Mouse (Mus musculus): ENCODE measurements around the gene Fam84b. TPM values are rescaled to one million over a fixed set of nuclear protein-coding genes. Genes with fewer than 3 reads are reported as not detected.
"Not testable (repeated sequence)": the region's sequence is repeated elsewhere in the genome, so short reads cannot be mapped to it uniquely, and the experiment has no call there.

Fam84b gene
- 1 to 10 TPM; 1.9 to 2.6 (median 2.0) TPM for total RNA-seq (2022)

DNA sequence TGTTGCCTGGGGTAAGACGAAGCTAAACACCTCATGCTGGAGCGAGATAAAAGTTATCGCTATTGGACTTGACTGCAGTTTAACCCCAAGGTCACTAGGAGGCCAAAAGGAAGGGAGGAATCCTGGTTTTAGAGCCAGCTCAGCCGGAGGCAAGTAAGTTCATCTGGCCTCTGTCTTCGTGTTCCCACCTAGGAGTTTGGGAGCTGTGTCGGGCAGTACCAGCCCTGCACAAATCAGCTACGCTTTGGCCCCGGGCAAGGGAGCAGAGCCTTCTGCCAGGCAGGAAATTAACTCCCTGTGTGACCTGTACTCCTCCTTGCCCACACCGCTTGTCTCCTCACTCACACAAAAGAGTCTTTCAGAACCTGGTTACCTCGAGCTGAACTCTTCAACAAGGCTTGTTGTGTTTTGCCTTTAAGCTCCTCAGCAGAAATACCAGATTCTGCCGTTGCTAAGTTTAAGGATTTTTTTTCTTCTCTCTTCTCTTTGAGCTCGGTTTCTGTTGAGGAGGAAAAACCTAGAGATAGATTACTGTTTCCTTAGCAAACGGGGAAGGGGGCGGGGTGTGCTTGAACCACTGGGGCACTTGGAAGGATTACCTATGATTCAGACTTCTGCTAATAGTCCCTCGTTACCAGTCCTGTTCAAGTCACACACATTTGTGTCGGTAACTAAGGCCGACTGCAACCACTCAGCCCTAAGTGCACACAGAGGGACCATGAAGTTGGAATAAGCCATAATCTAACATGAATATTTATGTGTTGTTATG, at the start of gene Fam84b:
Fam84b (minus strand) TSS at position 548 of the 769 bp plus-strand sequence.
- no peak for DNase-seq (ENCODE audit: low spot score in 2 of 2)

DNA sequence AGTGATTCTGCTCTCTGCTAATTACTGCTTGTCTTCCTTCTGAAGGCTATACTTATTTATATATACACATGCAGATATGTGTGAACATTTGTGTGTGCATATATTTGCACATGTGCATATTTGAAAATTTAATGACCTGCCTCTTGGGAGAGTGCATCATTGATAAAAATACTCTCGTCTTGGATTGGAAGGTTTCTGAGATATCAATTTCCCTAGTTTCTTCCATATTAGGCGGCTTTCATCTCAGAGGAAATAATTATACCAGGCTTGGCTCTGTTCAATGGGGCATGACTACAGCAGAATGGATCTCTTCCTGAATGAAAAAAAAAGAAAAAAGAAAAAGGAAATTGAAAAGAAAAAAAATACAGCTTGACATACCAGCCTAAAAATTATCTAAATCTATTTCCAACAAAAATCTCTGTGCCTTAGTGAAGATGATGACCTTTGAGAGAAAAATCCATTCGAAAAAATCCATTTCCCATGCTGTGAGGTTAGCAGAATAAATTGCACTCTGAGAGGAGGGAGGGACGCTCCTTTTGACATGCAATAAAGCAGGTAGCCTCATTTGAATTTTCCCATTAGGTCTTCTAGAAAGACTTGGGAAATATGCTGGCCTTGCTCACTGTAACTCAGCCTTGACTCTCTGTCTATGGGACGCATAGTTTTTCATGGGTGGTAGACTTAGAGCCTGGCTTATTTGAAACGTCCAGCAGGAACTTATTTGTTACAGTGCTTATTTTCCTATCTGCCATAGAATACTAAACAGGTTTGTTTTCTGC, 44.8 kb upstream of the Fam84b start:
- no peak for DNase-seq (ENCODE audit: low spot score in 2 of 2)

DNA sequence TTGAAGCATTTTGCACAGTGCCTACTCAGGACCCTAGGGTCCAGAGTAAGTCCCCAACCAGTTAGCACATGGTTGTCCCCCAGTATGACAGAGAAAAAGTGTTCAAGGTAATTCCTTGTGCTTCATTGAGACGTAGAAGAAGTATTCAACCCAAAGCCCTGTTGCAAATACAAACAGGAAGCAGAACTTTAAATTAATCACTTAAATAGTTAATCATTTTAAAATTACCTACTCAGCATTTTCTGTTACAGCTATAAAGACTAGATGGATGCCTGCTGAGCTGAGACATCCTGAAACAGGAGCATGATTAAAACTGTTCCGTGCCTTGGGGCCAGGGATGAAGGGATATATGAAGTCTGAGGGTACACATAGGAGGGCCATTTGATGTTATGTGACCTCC, 42.5 kb upstream of the Fam84b start:
- DNase-seq (ENCODE audit: low spot score in 2 of 2), result no peak

DNA sequence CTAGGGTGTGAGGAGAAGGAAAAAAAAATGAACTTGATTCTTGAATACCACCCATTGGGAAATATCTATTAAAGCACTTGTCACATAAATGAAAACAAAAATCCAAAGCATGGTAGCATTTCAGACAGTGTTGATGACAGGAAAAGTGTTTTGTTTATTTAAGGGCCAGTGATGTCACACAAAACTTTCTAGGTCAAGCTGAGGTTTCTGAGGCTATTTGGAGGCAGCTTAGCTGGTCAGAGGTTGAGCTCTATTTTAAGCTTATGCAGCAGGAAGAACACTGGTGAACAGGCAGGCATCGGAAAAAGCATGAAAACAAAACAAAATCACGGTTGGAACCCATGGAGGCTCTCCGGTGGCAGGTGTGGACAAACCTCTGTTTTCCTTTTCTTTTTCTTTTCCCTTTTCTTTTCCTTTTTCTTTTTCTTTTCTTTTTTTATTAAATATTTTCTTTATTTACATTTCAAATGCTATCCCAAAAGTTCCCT, 39.4 kb upstream of the Fam84b start:
- peak in 1 of 2 experiments; percentile 2 for DNase-seq (ENCODE audit: low spot score in 2 of 2)

DNA sequence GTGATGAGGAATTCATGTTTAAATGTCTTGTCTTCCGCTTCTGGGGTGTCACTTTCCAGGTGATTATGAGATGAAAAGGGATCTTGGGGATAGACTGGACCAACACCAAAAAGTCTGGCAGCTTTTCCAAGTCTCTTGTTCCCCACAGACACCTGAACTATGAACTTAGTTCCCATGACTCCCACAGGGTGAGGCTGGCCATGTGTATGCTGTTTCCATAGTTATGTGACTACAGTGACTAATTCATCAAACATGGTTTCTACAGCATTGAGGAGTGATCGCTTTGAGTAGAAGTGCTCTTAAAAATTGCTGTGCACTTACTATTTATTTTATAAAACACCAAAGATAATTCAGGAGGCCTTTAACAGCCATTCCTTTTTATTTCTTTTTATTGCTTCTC, 35.1 kb upstream of the Fam84b start:
- no peak for DNase-seq (ENCODE audit: low spot score in 2 of 2)

DNA sequence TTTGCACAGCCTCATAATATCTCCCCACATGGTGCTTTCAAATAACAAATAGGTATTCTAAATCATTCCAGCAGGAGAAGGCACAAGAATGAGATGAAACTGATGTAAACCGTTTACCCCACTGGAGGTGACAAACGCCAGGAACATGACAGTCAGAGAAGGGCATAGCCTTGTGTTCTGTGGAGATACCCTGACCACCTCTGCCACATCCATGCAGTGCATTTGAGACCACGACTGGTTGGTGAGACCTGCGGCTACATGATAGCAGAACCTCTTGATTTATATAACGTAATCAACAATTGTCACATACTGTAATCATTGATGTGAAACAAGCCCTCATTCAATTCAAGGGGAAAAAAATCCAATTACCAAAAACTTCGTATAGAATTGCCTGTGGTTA, 22.1 kb upstream of the Fam84b start:
- no peak for DNase-seq (ENCODE audit: low spot score in 2 of 2)

DNA sequence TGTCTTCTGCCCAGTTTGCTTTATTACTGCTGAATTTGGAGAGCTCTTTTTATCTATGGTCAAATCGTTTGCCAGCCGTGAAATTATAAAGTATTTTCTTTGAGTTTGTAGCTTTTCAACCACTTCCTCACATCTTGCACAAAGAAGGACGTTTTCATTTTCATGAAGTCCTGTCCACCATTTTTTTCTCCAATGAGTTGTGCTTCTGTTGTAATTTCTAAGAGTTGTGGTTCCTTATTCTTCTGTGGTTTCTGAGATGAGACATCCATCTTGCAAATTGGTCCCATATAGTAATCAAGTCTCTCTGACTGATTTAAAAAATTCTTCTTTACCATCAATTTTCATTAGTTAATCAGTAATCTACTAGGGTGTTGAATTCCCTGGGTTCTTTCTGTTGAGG, 8.8 kb upstream of the Fam84b start:
- no peak for DNase-seq (ENCODE audit: low spot score in 2 of 2)

DNA sequence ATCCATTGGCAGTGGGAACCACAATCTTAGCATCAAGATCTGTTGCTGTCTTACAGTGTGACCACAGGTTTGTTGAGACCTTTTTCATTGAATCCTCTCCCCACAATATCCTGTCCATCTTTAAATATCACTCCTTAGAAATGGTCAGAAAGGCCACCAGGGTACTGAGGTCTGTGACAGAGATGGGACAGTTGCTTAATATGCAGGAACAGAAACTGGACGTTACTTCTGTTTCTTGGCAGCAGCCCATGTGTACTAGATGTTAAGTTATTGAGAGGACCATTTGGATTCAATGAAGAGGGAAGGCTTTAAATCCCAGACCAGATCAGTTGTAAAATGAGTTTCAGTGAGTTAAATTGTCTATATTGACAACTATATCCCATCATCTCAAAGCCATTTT, 1.5 kb upstream of the Fam84b start:
- DNase-seq (ENCODE audit: low spot score in 2 of 2), result no peak

DNA sequence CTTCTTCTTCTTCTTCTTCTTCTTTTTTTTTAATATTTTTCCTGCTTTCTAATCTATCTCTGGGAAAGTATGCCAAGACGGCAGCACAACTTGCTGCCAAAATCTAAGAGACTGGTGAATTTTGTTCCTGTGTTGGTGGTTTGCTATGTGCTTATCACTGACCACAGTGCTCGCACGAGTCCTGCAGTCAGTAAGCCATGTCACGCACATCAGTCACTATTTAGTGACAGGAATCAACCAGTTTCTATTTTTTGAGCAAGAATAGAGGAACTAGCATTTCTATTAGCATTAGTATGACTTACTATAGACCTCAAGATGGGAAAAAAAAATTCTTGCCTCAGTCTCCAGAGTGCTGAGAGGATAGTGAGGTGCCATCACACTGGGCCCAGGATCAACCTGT, 573 bp upstream of the Fam84b start:
- no peak for DNase-seq (ENCODE audit: low spot score in 2 of 2)

DNA sequence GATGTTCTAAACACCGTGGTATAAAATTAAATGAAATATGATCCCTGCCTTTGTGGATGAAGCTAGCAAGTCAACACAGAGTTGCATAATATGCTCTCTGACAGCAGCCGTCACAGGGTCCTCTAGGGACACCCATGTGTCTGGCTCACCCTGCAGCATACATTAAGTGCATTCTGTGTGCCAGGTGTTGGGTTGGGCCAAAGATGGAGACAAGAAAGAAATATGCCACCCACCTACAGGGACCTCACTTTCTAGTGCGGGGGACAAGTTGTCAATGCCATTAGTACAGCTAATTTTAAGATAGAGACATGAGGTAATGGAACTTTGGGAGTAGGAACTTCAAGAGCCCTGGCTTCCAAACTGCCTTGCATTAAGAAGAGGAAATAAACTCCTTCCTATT, 4.9 kb downstream of the Fam84b start:
- DNase-seq (ENCODE audit: low spot score in 2 of 2), result no peak

DNA sequence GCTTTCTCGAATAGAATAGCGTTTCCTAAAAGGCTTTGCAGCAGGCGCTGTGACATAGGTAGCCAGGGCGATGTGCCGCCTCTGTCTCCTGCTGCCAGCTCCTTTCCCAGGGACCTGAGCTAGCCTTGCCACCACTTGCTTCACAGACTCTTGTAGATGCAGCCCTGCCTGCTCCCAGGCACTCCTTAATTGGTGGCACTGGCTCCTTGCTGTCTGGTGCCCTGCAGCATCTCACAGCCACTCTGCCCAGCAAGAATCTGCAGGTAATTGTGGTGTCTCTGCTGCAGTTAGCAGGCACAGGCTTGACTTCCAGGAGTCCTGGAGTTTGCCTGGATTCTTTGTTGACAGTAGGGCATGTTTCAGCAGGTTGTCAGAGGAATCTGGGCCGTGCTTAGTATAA, 7.3 kb downstream of the Fam84b start:
- no peak for DNase-seq (ENCODE audit: low spot score in 2 of 2)

DNA sequence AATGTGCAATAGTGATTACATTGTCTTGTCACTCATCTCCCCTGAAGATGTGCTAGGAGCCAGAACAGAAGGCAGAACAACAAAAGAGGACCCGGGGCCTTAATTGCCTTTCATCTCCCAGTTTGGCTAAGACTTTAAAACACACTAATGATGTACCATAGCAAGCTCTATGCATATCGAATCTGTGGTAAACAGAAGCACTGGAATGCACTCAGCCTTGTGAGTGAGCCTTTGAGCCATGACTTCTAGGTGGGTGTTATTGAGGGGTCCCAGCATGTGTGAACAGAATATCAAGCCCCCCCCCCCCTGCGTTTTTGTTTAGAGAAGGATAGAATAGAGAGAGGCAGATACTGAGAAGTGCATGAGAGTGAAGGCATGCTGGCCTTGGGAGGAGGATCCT, 7.7 kb downstream of the Fam84b start:
- no peak for DNase-seq (ENCODE audit: low spot score in 2 of 2)

DNA sequence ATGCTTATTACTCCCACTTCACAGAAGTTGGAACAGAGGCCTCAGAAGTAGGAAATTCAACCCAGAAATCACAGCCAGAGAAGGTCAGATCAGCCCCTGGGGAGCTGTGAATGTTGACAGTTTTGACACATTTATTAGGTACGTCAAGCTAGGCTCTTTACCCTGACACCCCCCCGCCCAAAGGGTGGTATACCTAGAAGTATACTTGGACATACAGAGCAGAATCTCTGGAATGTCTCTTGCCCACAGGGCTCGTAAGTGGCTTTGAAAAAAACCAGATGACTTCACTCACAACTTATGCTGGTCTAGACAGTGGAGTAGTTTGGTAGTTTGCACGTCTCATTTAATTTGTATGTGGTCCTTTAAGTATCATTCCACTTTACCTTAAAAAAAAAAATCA, 11.8 kb downstream of the Fam84b start:
- DNase-seq (ENCODE audit: low spot score in 2 of 2), result no peak

DNA sequence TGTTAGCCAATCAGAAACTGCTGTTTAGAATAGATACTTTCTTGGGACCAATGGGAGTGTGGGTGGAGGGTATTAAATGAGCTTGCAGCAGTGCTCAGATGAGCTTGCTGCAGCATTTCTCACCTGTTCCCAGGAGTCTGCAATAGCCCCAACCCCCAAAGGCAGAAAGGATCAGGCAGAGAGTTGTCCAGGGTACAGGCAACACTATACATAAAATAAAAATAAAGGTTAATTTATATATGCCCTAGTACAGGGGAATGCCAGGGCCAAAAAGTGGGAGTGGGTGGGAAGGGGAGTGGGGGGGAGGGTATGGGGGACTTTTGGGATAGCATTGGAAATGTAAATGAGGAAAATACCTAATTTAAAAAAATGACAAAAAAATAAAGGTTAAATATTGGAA, 12.3 kb downstream of the Fam84b start:
- not testable (repeated sequence) for DNase-seq (ENCODE audit: low spot score in 2 of 2)

DNA sequence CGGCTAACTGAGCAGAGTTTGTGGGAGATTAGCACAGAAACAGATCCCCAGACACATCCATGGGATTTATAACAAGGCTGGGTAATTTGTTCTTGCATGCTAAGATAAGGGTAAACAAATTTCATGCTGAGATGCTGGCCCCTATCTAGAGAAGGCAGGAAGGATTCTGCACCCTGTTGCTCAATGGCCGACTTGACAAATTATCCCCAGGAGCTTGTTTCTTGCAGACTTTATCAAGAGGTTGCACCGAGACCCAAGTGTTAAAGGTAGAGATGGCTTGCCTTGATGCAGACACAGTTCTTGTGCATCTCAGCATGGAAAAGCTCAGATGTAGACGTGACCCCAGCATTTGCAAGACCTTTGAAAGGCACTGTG, 13.3 kb downstream of the Fam84b start:
- no peak for DNase-seq (ENCODE audit: low spot score in 2 of 2)

DNA sequence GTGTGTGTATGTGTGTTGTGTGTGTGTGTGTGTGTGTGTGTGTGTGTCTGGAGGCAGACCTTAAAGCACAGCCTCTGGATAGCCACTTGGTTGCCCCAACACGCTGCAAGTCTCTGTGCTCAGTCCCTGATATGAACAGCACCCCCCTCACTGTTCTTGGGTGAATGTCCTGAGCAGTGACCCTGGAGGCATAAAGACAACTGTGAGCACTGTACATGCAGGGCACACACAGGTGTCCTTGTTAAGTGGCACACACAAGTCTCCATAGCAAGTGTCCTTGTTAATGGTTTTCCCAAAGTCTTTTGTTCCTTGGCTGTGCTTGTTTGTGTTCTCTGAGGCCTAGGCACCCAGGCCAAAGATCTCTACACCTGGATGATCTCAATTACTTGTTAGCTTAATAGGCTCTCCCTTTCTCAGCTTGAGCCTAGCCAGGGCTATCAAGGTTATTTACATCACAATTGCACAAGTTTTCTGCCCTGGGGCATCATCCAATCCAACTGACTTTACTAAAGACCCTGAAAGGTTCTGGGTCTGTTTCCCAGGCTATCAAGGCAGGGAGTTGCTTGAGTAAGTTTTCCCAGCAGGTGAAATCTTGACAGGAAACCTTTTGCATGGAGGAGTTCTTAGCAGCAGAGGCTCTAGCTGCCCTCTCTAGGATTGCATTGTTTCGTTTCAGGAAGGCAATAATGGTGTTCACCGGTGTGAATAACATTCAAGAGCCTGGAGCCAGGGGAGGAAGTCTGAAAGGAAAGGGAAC, 13.9 kb downstream of the Fam84b start:
- no peak for DNase-seq (ENCODE audit: low spot score in 2 of 2)

DNA sequence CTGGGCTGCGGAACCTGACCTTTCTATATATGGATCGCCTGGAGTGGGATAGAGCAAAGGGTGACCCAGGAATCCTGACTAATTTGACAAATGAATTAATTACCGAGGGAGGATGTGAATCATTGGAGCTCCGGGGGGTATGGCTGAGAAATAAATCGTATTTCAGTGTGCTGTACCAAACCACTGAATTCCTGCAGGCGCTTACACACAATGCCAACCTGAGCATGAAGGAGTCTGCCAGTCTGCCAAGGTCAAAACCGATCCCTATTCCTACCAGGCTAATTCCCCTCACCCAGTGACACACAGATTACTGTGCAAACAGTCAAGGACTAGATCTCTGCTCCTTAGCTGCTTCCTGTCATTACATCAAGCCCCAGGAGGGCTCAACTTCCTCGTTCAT, 15.4 kb downstream of the Fam84b start:
- no peak for DNase-seq (ENCODE audit: low spot score in 2 of 2)

DNA sequence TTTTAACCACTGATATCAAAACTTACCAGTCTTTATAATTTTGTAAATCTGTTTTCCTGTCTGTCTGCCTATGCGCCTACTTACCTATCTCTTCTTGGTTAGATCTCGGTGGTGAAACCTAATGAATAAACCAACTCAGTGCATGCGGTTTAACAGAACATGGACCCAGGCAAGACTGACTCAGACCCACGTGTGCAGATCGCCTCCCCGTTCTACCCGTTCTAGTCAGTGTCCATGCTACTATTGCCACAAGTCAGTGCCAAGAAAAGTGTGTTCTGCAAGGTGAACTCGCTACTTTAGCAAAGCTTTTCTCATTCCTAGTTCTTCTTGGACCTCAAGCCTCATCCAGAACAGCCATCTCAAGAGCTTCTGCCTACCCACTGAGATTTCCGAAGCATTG, 15.9 kb downstream of the Fam84b start:
- no peak for DNase-seq (ENCODE audit: low spot score in 2 of 2)

DNA sequence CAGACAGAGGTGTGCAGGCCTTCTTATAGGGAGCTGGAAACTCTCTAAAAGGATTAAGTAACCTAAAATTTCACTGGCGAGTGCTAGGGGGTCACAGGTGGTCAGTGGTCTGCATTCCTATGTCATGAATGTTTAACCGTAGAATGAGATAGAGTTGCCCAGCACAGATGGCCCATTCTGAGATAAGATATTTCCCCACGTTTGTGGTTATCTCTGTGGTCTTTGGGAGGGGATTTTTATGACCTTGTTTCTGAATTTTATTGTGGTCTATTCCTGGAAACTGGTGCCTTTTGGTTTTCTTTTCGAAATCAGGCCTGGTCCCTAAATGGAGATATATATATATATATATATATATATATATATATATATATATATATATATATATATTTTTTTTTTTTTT, 17.3 kb downstream of the Fam84b start:
- no peak for DNase-seq (ENCODE audit: low spot score in 2 of 2)

DNA sequence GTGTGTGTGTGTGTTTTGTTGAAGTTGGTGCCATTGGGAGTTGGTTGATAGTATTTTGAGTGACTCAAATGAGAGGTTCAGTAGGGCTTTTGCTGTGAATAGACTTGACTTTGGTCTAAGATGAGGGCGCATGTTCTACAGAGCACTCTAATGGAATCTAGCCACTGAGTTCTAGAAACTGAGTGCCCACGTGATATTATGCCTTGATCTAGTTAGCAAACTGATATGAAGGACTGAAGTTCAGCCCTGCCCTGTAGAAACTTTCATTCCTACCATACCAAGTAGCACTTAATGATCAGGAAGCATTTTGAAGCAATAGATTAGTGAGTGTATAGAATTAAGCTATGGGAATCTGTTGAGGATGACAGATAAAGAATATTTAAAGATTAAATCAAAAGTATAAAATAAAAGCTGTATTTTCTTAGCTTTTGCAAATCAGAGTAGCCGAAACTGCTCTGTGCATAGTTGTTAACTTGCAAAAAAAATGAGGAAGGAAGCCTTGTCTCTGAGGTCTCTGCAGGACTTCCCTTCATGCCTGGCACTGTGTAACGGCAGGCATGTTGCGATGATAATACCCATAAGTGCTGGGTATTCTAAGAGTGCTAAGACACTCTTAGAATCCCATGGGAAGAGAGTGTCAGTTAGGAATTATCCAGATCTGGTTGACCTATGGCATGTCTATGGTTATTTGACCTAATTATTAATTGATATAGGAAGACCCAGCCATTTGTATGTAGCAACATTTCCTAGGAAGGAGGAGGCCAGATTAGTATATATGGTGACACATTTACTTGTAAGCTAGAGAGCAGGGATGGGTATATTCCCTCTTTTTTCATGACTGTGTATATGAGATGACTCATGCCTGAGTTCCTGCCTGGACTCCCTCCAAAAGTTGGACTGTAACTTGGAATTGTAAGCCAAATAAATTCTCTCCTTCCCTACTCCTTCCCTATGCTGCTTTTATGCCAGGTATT, 18.7 kb downstream of the Fam84b start:
- DNase-seq (ENCODE audit: low spot score in 2 of 2), result no peak
